Mouse (Mus musculus): ENCODE measurements around the gene Acp5. TPM values are rescaled to one million over a fixed set of nuclear protein-coding genes. Genes with fewer than 3 reads are reported as not detected.
A peak's percentile ranks its signal among the peaks of the same experiment; 100 is the strongest.

The Acp5 gene
- total RNA-seq, 2 experiments from 2014 or later, result 12.9 to 13.0 TPM

- DNase-seq (ENCODE audit: low spot score in 2 of 2), result peak; percentile 77 to 78
Measured at GRCm38 (mm10) chr9:22143108-22144037, 7.9 kb upstream of the Acp5 start.

DNA sequence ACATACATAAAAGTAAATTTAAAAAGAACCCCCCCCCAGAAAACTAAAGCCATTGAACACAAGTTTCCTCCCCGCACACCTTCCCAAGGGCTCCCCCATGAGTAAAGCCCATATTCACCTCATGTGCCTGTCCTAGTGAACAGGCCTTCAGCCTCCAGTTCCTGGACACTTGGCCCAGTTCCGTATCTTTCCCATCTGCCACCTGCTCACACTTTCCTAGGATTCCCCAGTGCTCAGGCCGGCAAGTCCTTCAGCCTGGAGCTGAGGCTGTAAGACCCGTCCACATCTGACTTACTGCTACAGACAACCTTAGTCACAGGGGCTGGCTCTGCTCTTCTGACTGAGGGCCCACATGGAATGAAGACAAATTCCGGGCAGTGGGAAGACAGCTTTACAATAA is 4.2 kb upstream of the Acp5 start:
- no peak for DNase-seq (ENCODE audit: low spot score in 2 of 2)

GRCm38 (mm10) chr9:22138480-22138879 is 3.0 kb upstream of the Acp5 start:
- no peak for DNase-seq (ENCODE audit: low spot score in 2 of 2)

DNA sequence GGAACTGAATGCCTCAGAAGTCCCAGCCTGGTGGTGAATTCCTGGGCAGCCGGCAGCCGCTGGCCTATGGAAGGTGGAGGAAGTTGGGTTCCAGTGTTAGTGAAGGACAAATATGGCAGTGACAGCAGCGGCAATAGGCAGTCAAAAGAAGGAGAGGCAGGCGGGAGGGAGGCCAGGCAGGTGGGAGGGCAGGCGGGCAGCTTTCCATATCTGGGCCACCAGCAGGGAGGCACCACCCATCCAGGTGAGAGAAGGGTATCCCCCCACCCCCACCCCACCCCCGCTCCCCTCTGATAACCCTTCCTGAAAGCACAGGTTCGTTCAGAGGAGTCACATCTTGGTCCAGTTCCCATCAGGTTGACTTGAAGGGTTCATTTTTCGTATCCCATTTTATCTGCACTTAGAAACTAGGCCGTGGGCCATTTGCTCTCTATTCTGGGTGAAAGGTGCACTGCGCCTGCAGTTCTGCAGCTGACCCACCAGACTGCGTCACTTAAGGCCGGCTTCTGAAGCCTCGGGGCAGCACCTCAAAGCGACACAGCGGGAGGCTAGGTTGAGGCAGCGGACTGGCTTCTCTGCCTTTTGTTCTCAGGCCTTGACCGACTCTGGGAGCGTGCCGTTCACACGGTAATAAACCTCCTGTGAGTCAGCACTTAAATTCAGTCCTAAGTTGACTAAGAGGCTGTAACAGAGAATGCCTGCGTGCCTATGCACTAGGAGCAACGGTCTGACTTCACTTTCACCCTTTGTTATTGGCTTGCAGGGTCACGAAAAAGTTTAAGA is 1.4 kb upstream of the Acp5 start:
- DNase-seq (ENCODE audit: low spot score in 2 of 2), result no peak

GRCm38 (mm10) chr9:22134988-22135643 is 395 bp downstream of the Acp5 start:
- no peak for DNase-seq (ENCODE audit: low spot score in 2 of 2)

- DNase-seq (ENCODE audit: low spot score in 2 of 2), result no peak
Measured at GRCm38 (mm10) chr9:22134246-22134890, 1.1 kb downstream of the Acp5 start.

GRCm38 (mm10) chr9:22132220-22132619 is 3.3 kb downstream of the Acp5 start:
- no peak for DNase-seq (ENCODE audit: low spot score in 2 of 2)

- DNase-seq (ENCODE audit: low spot score in 2 of 2), result no peak
Measured at GRCm38 (mm10) chr9:22131226-22131981, 4.1 kb downstream of the Acp5 start.

- DNase-seq (ENCODE audit: low spot score in 2 of 2), result no peak
Measured at GRCm38 (mm10) chr9:22125246-22126027, 10.1 kb downstream of the Acp5 start.

DNA sequence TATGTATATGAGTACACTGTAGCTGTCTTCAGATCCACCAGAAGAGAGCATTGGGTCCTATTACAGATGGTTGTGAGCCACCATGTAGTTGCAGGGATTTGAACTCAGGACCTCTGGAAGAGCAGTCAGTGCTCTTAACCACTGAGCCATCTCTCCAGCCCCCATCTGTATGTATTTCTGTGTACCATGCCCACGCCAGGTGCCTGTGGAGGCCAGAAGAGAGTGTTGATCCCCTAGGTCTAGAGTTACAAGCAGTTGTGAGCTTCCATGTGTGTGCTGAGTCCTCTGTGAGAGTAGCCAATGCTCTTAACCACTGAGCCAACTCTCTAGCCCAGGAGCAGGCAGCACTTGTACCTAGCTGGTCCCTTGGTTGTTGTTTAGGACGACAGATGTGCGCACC is 11.3 kb downstream of the Acp5 start:
- DNase-seq (ENCODE audit: low spot score in 2 of 2), result no peak

- no peak for DNase-seq (ENCODE audit: low spot score in 2 of 2)
Measured at GRCm38 (mm10) chr9:22123069-22123609, 12.4 kb downstream of the Acp5 start.

GRCm38 (mm10) chr9:22122005-22122404 is 13.5 kb downstream of the Acp5 start:
- no peak for DNase-seq (ENCODE audit: low spot score in 2 of 2)

DNA sequence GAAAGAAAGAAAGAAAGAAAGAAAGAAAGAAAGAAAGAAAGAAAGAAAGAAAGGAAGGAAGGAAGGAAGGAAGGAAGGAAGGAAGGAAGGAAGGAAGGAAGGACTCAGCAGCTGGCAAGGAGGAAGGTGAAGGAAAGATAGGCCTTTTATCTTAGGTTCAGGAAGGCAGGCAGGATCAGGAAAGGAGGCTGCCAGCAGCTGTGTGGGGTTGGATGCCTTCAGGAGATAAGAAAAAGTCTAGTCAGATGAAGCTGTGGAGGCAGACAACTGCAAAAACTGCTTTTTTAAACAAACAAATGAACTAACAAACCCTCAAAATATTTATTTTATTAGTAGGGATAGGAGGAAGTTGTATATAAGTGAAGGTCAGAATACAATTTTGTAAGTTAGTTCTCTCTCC is 14.0 kb downstream of the Acp5 start:
- DNase-seq (ENCODE audit: low spot score in 2 of 2), result no peak

DNA sequence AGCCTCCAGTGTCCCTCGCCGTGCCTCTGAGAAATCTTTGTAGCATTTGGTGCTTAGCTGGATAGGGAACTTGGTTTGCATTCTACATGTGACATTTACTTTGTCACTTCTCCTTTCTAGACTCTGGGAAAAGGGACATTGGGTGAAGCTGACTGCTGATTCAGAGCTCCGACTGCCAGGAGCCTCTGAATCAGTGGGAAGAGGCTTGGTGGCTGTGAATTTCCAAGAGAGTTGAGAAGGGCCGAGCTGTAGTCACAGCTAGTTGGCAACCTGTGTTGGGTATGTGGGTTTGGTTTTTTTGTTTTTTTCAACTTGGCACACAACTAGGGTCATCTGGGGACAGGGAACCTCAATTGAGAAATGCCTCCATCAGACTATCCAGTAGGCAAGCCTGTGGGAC is 16.0 kb downstream of the Acp5 start:
- DNase-seq (ENCODE audit: low spot score in 2 of 2), result no peak

- no peak for DNase-seq (ENCODE audit: low spot score in 2 of 2)
Measured at GRCm38 (mm10) chr9:22117754-22118456, 17.6 kb downstream of the Acp5 start.

GRCm38 (mm10) chr9:22116740-22117426 is 18.6 kb downstream of the Acp5 start, which contains the start of gene Elof1:
Gene Elof1 (minus strand): TSS chr9:22117172.
- peak; percentile 73 to 82 for DNase-seq (ENCODE audit: low spot score in 2 of 2)

- DNase-seq (ENCODE audit: low spot score in 2 of 2), result no peak
Measured at GRCm38 (mm10) chr9:22116086-22116485, 19.4 kb downstream of the Acp5 start.

DNA sequence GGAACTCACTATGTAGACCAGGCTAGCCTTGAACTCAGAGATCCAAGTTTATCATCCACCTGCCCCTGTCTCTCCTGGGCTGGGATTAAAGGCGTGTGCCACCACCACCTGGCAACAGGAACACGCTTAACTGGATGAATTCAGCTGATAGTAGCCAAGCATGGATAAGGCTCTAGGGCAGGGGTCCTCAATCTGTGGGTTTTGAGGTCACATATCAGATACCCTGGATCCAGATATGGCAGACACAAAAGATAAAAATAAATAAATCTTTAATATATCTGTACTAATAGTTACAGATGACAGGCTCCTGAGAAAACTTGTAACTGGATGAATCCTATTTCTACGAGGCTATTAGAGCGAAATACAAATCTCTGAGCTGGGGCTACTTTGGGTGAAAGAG is 19.9 kb downstream of the Acp5 start:
- no peak for DNase-seq (ENCODE audit: low spot score in 2 of 2)

Measured in adrenal gland, postnatal 4 days (tissue).